Mouse (Mus musculus) retina, embryonic 14.5 days (tissue): ENCODE results near the gene Nup62.

Experiments
- DNase-seq: peaks from one replicate; pipeline ENCODE4 v3.0.0-alpha.2; 2015; ENCODE audit warnings: low spot score

The Nup62 gene

GRCm38 (mm10) chr7:44848561-44849415, 32.9 kb downstream of the Nup62 start, which contains the start of the genes Akt1s1 and Tbc1d17:
TSS of gene Akt1s1 (plus strand) at chr7:44848991.
TSS of gene Tbc1d17 (minus strand) at chr7:44849079.
- DNase-seq: peak; percentile 98

- peak; percentile 89 for DNase-seq
These were observed 33.7 kb downstream of the Nup62 start for GRCm38 (mm10) chr7:44849416-44850111.

GRCm38 (mm10) chr7:44850146-44850545, 34.3 kb downstream of the Nup62 start:
- DNase-seq: peak; percentile 83

- no peak for DNase-seq
These were observed 35.1 kb downstream of the Nup62 start for GRCm38 (mm10) chr7:44850789-44851624.

GRCm38 (mm10) chr7:44851625-44852234, 35.8 kb downstream of the Nup62 start:
- DNase-seq: no peak

GRCm38 (mm10) chr7:44852259-44853027, 36.6 kb downstream of the Nup62 start:
- DNase-seq: no peak

- no peak for DNase-seq
These were observed 37.2 kb downstream of the Nup62 start for GRCm38 (mm10) chr7:44853065-44853464.

- DNase-seq: no peak
These were observed 37.9 kb downstream of the Nup62 start for GRCm38 (mm10) chr7:44853596-44854355.

GRCm38 (mm10) chr7:44854356-44855031, 38.6 kb downstream of the Nup62 start:
- DNase-seq: peak; percentile 78

GRCm38 (mm10) chr7:44855036-44855435, 39.1 kb downstream of the Nup62 start:
- no peak for DNase-seq

GRCm38 (mm10) chr7:44856265-44856916, 40.5 kb downstream of the Nup62 start:
- DNase-seq: no peak

- DNase-seq: peak; percentile 88
These were observed 41.2 kb downstream of the Nup62 start, which contains the start of gene Pnkp for GRCm38 (mm10) chr7:44857042-44857552. TSS of gene Pnkp (plus strand) at chr7:44857139.

GRCm38 (mm10) chr7:44857905-44858304, 42.0 kb downstream of the Nup62 start:
- DNase-seq: no peak

GRCm38 (mm10) chr7:44859896-44860295, 44.0 kb downstream of the Nup62 start:
- no peak for DNase-seq

GRCm38 (mm10) chr7:44860576-44861428, 44.9 kb downstream of the Nup62 start:
- DNase-seq: peak; percentile 89

- DNase-seq: no peak
These were observed 45.5 kb downstream of the Nup62 start for GRCm38 (mm10) chr7:44861429-44861816.

- no peak for DNase-seq
These were observed 46.5 kb downstream of the Nup62 start for GRCm38 (mm10) chr7:44862434-44862833.

- no peak for DNase-seq
These were observed 47.3 kb downstream of the Nup62 start for GRCm38 (mm10) chr7:44863210-44863609.
